Mouse (Mus musculus) cerebellum, adult 8-10 months (tissue): ENCODE results near the gene Plb1.

Experiments
- DNase-seq: peaks from one replicate; pipeline ENCODE4 v3.0.0; 2022

Plb1 gene

GRCm38 (mm10) chr5:32260751-32261150 is 28.2 kb downstream of the Plb1 start:
- no peak for DNase-seq

- DNase-seq: no peak
Measured at GRCm38 (mm10) chr5:32261251-32261650, 28.7 kb downstream of the Plb1 start.

DNA sequence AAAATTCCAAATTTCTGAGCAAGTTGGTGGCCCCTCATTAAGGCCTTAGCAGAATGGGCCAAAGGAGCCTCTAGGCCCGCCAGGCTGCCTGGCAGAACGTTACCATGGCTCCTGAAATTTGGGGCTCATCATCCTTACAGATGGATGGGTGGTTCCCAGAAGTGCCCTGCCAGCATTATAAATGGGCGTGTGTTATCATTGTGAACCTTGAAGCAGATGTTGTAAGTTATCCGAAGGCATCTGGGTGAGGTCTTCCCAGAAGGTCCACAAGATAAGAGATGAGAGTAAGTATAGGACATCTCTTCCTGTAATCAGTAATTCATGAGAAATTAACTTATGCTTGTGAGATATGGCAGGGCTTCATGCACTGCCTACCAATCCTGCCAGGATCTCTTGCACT is 30.0 kb downstream of the Plb1 start:
- DNase-seq: no peak

DNA sequence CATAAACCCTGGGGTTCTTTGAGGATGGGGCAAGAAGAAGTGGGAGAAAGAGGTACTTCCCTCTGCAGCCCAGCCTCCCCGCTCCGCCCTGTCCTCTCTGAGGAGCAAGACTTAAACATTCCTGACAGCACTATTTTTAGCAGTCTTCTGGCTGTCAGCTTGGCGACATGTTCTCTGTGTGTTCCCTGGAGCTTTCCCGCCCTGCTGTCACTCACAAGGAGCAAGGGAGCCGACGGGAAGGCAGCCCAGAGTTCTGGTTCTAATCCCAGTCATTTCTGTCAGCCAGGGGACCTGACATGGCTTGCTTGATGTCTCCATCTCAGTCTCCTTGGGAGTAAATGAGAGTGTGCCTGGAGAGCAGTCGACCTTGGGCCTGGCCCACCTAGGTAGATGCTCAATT is 40.0 kb downstream of the Plb1 start:
- no peak for DNase-seq

- DNase-seq: no peak
Measured at GRCm38 (mm10) chr5:32278000-32278694, 45.6 kb downstream of the Plb1 start.

- DNase-seq: no peak
Measured at GRCm38 (mm10) chr5:32280066-32280465, 47.6 kb downstream of the Plb1 start.

DNA sequence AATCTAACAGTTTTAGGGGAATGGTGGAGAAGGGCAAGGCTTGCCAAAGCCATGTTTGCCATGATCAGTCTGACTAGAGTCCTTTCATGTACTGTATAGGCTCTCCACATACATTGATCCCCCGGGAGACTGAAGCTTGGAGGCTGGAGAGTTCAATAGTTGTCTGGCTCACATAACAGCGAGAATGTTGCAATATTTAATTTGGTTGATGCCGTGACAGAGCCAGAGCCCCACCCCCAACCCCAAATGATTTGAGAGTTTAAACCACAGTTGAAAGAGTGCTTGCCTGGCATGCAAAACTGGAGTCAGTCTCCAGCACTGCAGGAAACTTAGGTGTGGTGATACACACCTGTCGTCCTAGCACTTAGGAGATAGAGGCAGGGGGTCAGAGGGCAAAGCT is 49.8 kb downstream of the Plb1 start:
- DNase-seq: no peak

GRCm38 (mm10) chr5:32283457-32283856 is 50.9 kb downstream of the Plb1 start:
- no peak for DNase-seq

DNA sequence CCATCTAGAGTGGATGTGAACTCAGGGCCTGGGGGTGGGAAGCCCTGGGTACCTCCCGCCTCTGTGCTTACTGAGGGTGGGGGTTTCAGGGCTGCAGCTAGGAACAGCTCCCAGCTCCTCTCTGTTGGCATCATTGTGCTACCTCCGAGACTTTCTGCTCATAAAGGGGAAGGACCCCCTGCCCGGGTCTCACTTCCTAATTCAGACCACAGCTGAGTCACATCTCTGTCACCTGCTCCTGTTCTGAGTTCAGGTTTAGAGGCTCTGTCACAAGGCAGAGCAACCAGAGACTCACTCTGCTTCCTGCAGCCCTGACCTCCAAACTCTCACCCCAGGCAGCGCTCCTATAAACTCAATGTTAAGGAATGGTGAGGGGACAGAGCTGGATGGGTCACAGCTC is 53.8 kb downstream of the Plb1 start:
- DNase-seq: no peak

DNA sequence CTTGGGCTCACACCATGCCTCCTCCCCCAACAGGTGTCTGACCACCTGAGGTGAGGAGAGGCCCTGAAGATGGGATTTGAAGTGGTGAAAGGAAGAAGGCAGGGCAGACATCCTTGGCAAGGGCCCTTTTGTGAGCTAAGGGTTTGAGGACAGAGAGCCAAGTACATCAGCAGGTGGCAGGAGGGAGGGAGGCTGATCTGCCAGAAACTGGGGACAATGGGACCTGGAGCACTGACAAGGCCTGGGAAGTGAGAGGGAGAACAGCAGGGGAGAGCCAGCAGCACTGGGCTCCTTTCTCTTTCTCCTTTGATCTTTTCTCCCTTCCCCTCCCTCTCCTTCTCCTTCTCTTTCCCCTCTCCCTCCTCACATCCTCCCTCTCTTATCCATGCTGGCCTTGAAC is 55.5 kb downstream of the Plb1 start:
- peak; percentile 65 for DNase-seq

GRCm38 (mm10) chr5:32291316-32291715 is 58.8 kb downstream of the Plb1 start:
- no peak for DNase-seq

DNA sequence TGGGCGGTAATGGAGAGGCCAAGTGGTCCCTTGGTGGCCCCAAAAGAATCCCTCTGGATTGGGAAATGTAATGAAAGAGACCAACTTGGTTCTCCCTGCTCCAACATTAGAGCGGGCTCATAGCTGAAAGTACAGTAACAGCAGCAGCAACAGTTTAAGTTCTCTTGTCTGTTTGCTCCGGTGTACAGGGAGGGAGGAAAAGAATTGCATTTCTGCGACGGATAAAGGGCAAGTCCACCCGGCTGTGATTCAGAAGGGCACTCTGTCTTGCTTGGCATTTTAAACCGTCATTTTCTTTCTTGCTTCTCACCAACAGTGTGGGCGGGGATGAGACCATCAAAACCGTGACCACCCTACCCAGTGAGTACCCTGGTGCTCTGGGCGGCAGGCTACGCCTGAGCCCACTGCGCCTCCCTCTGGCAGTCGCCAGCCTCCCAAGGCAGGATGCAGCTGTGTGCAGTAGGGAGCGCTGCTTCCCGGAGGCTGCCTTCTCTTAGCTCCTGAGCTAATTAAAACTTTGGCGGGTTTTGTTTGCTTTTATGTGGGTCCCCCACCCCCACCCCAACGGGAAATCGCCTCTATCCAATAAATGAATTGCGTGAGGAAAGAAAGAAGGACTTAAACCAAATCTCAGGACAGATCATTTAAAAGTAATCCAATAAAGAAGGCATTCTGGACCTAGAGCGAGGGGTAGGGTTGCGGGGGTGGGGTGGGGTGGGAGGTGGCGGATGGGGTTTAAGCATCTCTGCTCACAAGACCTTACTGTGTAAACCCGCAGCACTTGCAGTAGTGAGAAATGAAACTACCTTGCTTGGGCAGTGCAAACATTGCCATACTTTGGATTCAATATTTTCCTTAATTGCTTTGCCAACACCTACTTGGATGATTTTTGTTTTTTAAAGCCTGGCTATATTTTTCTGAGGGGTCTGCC is 70.7 kb downstream of the Plb1 start:
- peak; percentile 9 for DNase-seq

DNA sequence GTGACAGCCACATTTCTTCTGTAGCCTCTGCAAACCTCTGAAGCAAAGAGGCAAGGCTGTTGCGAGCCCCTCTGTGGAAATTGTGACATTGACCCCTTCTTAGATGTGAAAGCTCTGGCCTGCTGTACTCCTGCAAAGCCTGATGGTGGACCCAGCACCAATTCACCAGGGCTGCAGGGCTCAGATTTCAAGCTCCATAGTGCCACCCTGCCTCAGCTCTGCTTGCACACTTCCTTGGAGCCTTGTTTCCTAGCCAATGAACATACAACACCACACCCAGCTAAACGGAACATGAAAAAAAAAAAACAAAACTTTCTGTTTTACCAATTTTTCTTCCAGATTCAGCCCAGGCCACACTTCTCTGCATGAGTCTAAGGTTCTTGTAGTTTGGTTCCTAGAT is 74.6 kb downstream of the Plb1 start:
- DNase-seq: no peak

DNA sequence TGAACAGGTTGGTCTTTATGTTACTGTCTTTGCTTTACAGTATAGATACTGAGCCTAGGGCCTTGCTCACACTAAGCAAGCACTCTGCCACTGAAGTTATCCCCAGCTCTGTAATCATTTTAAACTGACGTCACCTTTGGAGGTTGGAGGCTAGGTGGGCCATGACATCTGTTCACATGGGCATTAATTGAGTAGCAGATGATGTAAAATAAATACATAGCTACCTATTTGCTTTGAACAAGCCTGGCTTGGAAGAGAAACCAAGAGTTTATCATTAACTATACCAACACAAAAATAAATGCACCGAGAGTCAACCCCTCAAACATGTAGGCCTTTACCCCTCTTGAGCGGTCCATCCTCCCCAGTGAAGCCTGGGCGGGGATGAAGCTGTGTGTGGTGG is 76.1 kb downstream of the Plb1 start:
- DNase-seq: no peak

- no peak for DNase-seq
Measured at GRCm38 (mm10) chr5:32309714-32310113, 77.2 kb downstream of the Plb1 start.

DNA sequence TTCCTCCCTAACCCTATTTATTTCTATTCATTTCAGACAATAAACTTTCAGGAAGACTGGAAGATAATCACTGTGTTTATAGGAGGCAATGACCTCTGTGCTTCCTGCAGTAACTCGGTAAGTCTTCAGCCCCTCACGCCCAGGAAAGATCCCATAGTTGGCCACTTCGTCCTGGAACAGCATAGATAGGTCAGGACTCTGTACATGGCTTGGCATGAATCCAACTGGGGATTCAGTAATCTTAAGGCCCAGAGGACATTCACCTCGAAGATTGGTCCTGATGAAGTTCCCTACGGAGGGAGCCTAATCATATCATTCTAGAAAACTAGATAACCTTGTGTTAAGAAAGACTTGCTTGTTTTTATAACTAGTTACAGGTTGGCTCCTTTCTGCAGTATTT is 78.3 kb downstream of the Plb1 start:
- no peak for DNase-seq

- no peak for DNase-seq
Measured at GRCm38 (mm10) chr5:32311589-32312166, 79.2 kb downstream of the Plb1 start.

- no peak for DNase-seq
Measured at GRCm38 (mm10) chr5:32313671-32314070, 81.2 kb downstream of the Plb1 start.

GRCm38 (mm10) chr5:32314731-32315130 is 82.2 kb downstream of the Plb1 start:
- DNase-seq: no peak

GRCm38 (mm10) chr5:32322146-32322811 is 89.8 kb downstream of the Plb1 start:
- peak; percentile 77 for DNase-seq

GRCm38 (mm10) chr5:32328139-32328538 is 95.6 kb downstream of the Plb1 start:
- DNase-seq: no peak

DNA sequence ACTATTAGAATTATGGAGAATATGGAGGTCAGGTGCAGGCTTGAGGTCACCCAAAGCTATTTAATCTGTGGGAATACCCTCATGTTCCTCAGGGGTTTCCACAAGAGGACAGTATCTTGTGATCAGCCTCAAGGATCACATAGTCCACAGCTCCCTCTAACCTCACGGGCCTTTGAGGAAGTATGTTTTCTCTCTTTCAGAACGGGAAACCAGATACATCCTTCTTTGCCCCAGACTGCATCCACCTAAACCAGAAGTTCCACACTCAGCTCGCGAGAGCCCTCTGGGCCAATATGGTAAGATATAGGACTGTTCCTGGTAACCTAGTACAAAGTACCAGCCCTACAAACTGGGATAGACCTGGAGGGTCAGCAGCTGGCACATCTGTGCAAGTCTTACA is 100.1 kb downstream of the Plb1 start:
- DNase-seq: no peak

- peak; percentile 94 for DNase-seq
Measured at GRCm38 (mm10) chr5:32335172-32335571, 102.7 kb downstream of the Plb1 start.
